Mouse (Mus musculus) G1E-ER4 (cell line): ENCODE measurements around the gene Pxylp1. TPM values are rescaled to one million over a fixed set of nuclear protein-coding genes. Genes with fewer than 3 reads are reported as not detected.

Experiments
- GATA1 ChIP-seq: IDR thresholded peaks from one replicate; pipeline ENCODE4 v1.8.0; 2012; ENCODE audit warnings: low read length, inconsistent platforms
- polyA plus RNA-seq: library from polyadenylated mRNA; stranded (reverse); fragments of >175 nt; gene quantifications from 2 replicates; pipeline ENCODE4 v1.2.3, GENCODE M21; 2012

Gene Pxylp1
- polyA plus RNA-seq, 1 experiment, result not detected

- no peak for TF ChIP-seq GATA1
Observed at GRCm38 (mm10) chr9:96849012-96849411, 43.5 kb downstream of the Pxylp1 start.

GRCm38 (mm10) chr9:96846361-96846760 lies 46.1 kb downstream of the Pxylp1 start:
- no peak for TF ChIP-seq GATA1

GRCm38 (mm10) chr9:96844798-96845209 lies 47.7 kb downstream of the Pxylp1 start:
- no peak for TF ChIP-seq GATA1

- no peak for TF ChIP-seq GATA1
Observed at GRCm38 (mm10) chr9:96839376-96839775, 53.1 kb downstream of the Pxylp1 start.

- no peak for TF ChIP-seq GATA1
Observed at GRCm38 (mm10) chr9:96838864-96839263, 53.6 kb downstream of the Pxylp1 start.

GRCm38 (mm10) chr9:96837781-96838420 lies 54.6 kb downstream of the Pxylp1 start:
- no peak for TF ChIP-seq GATA1

- TF ChIP-seq GATA1, result no peak
Observed at GRCm38 (mm10) chr9:96836984-96837383, 55.5 kb downstream of the Pxylp1 start.

GRCm38 (mm10) chr9:96835374-96835921 lies 57.0 kb downstream of the Pxylp1 start:
- no peak for TF ChIP-seq GATA1

GRCm38 (mm10) chr9:96833606-96834005 lies 58.9 kb downstream of the Pxylp1 start:
- TF ChIP-seq GATA1, result no peak

- TF ChIP-seq GATA1, result no peak
Observed at GRCm38 (mm10) chr9:96832516-96832915, 60.0 kb downstream of the Pxylp1 start.

- TF ChIP-seq GATA1, result no peak
Observed at GRCm38 (mm10) chr9:96830856-96831359, 61.6 kb downstream of the Pxylp1 start.

GRCm38 (mm10) chr9:96829682-96830081 lies 62.8 kb downstream of the Pxylp1 start:
- TF ChIP-seq GATA1, result no peak

GRCm38 (mm10) chr9:96828071-96828470 lies 64.4 kb downstream of the Pxylp1 start:
- no peak for TF ChIP-seq GATA1

GRCm38 (mm10) chr9:96827002-96827785 lies 65.3 kb downstream of the Pxylp1 start:
- TF ChIP-seq GATA1, result no peak

- no peak for TF ChIP-seq GATA1
Observed at GRCm38 (mm10) chr9:96824857-96825256, 67.6 kb downstream of the Pxylp1 start.

GRCm38 (mm10) chr9:96824026-96824425 lies 68.4 kb downstream of the Pxylp1 start:
- no peak for TF ChIP-seq GATA1
